Mouse (Mus musculus): ENCODE measurements around the gene Rab44. TPM values are rescaled to one million over a fixed set of nuclear protein-coding genes. Genes with fewer than 3 reads are reported as not detected.

The Rab44 gene
- polyA plus RNA-seq, 1 experiment, result 514 TPM

DNA sequence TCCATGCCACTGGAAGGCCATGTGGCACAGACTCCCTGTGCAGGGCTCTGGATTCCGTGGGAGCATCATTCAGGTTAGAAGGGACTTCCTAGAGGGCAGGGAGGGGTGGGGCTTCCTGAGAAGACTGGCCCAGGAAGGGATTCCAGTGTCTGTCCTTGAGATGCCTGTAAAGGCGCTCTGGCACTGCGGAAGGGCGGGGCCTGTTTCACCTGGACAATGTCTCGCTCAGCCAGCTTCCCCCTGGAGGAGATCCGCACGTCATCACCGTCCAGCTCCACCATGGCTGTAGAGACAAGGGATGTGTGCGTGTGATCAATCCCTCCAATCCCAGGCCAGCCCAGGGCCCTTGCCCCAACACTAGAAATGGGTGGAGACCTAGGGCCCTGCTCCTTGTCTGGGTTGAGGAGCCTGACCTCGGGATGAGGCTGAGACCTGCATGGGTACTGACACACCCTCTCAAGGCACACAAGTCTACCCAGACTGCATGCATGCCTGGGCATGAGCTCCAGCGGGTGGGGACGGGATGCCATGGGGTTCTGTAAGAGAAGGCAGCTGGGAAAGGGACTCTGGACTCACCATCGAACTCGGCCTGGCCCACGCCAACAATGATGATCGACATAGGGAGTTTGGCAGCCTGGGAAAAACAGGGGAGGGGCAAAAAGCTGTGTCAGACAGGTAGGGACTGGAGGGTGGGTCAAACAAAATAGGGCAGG is 46.0 kb downstream of the Rab44 start:
- Histone ChIP-seq H3K27ac (ENCODE audit: control insufficient read depth, insufficient read depth, low read depth, low read length, poor library complexity) (no peak overlapping the region), H3K4me1 (ENCODE audit: control insufficient read depth, insufficient read depth, low read length) (peaks cover 13% of the 10 kb centered on the region)
- WGBS, result 83% methylated on average over 16 of the region's 16 CpGs

DNA sequence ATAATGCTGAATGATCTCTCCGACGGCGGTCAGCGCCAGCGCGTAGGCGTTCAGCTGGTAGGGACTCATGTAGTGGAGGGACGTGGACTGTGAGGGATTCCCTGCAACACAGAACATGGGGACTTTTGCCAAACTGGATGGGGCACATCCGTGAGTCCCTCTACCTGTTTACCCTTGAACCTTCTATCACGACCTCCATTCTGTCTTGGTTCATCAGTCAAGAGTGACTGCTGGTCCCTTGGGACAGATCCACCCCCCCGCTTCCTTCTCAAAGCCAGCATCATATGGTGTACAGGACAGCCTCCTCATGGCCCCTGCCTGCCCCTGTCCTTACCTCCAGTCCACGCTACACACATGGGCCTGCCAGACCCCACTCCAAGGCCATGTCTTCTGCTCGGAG is 48.4 kb downstream of the Rab44 start:
- Histone ChIP-seq H3K4me3 (replicated peaks; ENCODE audit: control insufficient read depth, low read depth, low read length) (no peak overlapping the region), H3K27ac (ENCODE audit: control insufficient read depth, insufficient read depth, low read depth, low read length, poor library complexity) (peak overlapping the region; percentile 49; the same call in 1 of the 2 replicates), H3K4me1 (ENCODE audit: control insufficient read depth, insufficient read depth, low read length) (peaks cover 16% of the 10 kb centered on the region)
- WGBS, result 78% methylated on average over 13 of the region's 13 CpGs
- TF ChIP-seq CTCF (IDR thresholded peaks at IDR 0.05; ENCODE audit: control insufficient read depth, insufficient read depth, low read length), result no peak
- TF ChIP-seq POLR2A (IDR thresholded peaks at IDR 0.05; ENCODE audit: borderline replicate concordance, control insufficient read depth, low read depth, low read length), result no peak

More for the DNA sequence above, 46.0 kb downstream of the Rab44 start:
- H3K4me3 ChIP-seq (replicated peaks; ENCODE audit: control insufficient read depth, low read depth, low read length), result no peak overlapping the region
- no peak for TF ChIP-seq POLR2A (IDR thresholded peaks at IDR 0.05; ENCODE audit: borderline replicate concordance, control insufficient read depth, low read depth, low read length)
- TF ChIP-seq CTCF (IDR thresholded peaks at IDR 0.05; ENCODE audit: control insufficient read depth, insufficient read depth, low read length), result no peak

DNA sequence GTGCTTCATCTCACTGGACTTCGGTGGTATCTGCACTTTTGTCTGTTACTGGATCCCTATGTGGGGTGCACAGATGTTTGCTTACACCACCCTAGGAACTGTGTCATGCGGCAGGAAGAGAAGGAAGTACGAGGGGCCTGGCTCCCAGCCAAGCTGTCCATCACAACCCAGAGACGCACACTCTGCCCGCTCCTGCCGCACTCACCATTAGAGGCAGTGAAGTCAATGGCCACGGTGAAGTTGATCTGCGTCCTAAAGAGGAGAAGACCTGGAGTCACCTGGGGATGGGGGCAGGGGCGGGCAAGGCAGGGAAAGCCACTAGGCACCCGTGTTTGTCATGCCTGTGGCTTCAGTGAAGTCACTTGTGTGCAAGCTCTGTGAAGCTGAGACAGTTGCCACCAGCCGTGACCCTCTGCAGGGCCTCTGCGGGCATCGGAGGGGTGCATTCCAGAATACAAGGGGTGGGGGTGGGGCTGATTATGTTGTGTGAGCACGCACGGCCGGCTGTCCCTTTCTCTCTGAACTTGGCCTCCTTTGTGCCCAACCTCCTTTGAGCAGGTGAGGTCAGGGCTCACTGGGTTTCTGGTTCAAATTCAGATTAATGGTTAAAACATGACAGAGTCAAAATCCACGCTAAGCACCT is 50.6 kb downstream of the Rab44 start:
- no peak overlapping the region for H3K4me3 ChIP-seq (replicated peaks; ENCODE audit: control insufficient read depth, low read depth, low read length)
- 4% methylated on average over 17 of the region's 17 CpGs for WGBS
- H3K4me1 ChIP-seq (ENCODE audit: control insufficient read depth, insufficient read depth, low read length), result peaks cover 19% of the 10 kb centered on the region
- peak; percentile 36; the same call in 1 of the 2 replicates for TF ChIP-seq POLR2A (IDR thresholded peaks at IDR 0.05; ENCODE audit: borderline replicate concordance, control insufficient read depth, low read depth, low read length)
- TF ChIP-seq CTCF (IDR thresholded peaks at IDR 0.05; ENCODE audit: control insufficient read depth, insufficient read depth, low read length), result no peak
- H3K27ac ChIP-seq (ENCODE audit: control insufficient read depth, insufficient read depth, low read depth, low read length, poor library complexity), result peak overlapping the region; percentile 36

DNA sequence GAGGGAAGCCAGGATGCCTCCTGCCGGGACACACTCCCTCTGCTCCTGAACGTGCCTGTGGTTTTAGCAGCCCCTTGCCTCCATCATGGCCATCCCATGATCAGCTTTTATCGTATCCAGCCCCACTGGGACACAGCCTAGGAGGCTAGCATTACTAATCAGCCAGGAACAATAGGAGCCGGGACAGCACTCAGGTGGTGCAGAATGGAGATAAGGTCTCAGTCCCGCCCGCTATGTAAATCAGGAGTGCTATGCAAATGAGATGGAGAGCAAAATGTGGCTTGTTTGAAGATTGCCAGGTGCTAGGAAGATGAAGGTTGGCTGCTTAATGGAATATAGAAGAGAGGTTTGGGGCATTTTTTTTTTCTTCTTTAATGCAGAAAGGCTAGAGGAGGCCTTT is 51.5 kb downstream of the Rab44 start:
- WGBS, result 48% methylated on average over 6 of the region's 6 CpGs
- H3K4me1 ChIP-seq (ENCODE audit: control insufficient read depth, insufficient read depth, low read length), result peaks cover 22% of the 10 kb centered on the region
- H3K4me3 ChIP-seq (replicated peaks; ENCODE audit: control insufficient read depth, low read depth, low read length), result no peak overlapping the region
- TF ChIP-seq POLR2A (IDR thresholded peaks at IDR 0.05; ENCODE audit: borderline replicate concordance, control insufficient read depth, low read depth, low read length) (no peak), CTCF (IDR thresholded peaks at IDR 0.05; ENCODE audit: control insufficient read depth, insufficient read depth, low read length) (no peak)
- H3K27ac ChIP-seq (ENCODE audit: control insufficient read depth, insufficient read depth, low read depth, low read length, poor library complexity), result no peak overlapping the region

DNA sequence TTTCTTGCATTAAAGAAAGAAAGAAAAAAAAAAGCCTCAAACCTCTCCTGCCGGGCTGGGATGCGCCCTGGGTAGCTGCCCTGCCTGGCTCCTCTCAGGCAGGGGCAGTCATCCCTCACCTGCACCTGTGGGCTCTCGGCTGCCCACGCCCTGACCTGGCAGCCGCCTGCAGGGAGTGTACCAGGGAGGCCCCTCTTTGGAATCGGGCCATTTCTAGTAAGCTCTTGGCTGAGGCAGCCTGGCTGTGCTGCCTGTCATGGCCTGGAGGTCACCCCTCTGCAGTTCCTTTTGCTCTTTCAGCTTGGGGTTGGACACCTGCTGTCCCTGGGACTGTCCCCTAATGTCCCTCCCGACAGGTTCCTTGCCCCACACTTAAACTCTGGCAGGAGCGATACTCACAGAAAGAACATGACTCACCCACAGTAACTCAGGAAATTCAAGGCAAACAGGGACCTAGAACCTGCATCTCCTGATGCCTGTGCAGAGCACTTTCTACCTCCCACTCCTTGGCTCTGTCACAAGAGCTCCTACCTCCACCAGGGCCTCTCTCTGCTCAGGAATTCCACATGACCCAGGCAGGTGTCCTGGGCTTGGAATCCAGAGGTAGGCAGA is 52.1 kb downstream of the Rab44 start:
- TF ChIP-seq CTCF (IDR thresholded peaks at IDR 0.05; ENCODE audit: control insufficient read depth, insufficient read depth, low read length), result no peak

DNA sequence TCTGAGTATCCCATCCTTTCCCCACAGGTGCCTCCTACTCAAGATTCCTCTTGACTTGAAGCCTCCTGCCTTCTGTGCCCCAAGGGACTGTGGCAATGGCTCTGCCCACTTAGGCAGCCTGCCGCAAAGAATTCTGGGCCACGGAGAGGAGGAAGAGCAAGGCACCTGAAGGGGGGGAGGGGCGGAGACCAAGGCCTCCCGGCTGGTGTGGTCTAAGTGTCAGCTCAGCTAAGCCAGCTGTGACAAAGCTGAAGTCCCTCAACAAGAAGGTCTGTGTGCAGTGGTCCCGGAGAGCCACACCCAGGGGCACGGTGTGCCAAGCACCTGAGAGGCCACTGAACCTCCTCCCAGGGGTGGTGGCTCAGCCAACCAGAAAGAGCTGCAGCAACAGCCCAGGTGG is 53.4 kb downstream of the Rab44 start:
- H3K4me1 ChIP-seq (ENCODE audit: control insufficient read depth, insufficient read depth, low read length), result peaks cover 26% of the 10 kb centered on the region
- TF ChIP-seq CTCF (IDR thresholded peaks at IDR 0.05; ENCODE audit: control insufficient read depth, insufficient read depth, low read length) (no peak), POLR2A (IDR thresholded peaks at IDR 0.05; ENCODE audit: borderline replicate concordance, control insufficient read depth, low read depth, low read length) (no peak)
- WGBS, result 43% methylated on average over 6 of the region's 6 CpGs
- H3K27ac ChIP-seq (ENCODE audit: control insufficient read depth, insufficient read depth, low read depth, low read length, poor library complexity), result peak overlapping the region; percentile 65
- no peak overlapping the region for H3K4me3 ChIP-seq (replicated peaks; ENCODE audit: control insufficient read depth, low read depth, low read length)

More for the DNA sequence above, 52.1 kb downstream of the Rab44 start:
- Histone ChIP-seq H3K27ac (ENCODE audit: control insufficient read depth, insufficient read depth, low read depth, low read length, poor library complexity) (peak overlapping the region; percentile 52; the same call in 1 of the 2 replicates), H3K4me3 (replicated peaks; ENCODE audit: control insufficient read depth, low read depth, low read length) (no peak overlapping the region), H3K4me1 (ENCODE audit: control insufficient read depth, insufficient read depth, low read length) (peaks cover 23% of the 10 kb centered on the region)
- WGBS, result 46% methylated on average over 8 of the region's 8 CpGs

- H3K27ac ChIP-seq (ENCODE audit: control insufficient read depth, insufficient read depth, low read depth, low read length, poor library complexity), result peak overlapping the region; percentile 16; the same call in 1 of the 2 replicates
- no peak overlapping the region for H3K4me3 ChIP-seq (replicated peaks; ENCODE audit: control insufficient read depth, low read depth, low read length)
- peaks cover 21% of the 10 kb centered on the region for H3K4me1 ChIP-seq (ENCODE audit: control insufficient read depth, insufficient read depth, low read length)
- TF ChIP-seq POLR2A (IDR thresholded peaks at IDR 0.05; ENCODE audit: borderline replicate concordance, control insufficient read depth, low read depth, low read length) (no peak), CTCF (IDR thresholded peaks at IDR 0.05; ENCODE audit: control insufficient read depth, insufficient read depth, low read length) (no peak)
- WGBS, result 75% methylated on average over 4 of the region's 4 CpGs
These were observed 54.5 kb downstream of the Rab44 start for GRCm38 (mm10) chr17:29168438-29168837.

DNA sequence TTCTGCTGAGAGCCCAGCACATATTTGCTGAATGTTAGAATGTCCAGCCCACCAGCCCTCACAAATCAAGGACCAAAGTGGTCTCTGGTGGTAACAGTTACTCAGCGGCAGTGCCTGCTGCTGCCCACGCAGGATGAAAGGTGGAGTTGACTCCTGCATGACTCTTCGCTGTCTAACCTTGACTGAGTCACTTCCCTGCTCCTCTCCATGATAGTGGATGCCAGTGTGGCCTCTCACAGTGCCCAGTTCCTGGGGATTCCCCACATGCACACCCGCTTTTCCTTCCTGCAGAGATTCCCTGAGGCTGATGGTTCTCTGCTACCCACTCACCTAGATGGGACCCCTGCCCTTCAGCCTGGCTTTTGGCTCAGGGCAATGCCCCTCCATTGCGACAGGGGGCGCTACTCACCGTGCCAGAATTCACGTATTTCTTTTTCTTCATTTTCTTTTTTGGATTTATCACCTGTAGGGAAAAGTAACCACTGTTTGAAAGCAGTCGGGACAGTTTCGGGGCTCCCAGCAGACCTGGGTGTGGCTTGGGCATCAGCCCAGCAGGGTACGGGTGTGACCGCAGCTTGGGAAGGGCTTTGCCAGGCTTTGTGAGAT is 55.2 kb downstream of the Rab44 start:
- no peak overlapping the region for H3K27ac ChIP-seq (ENCODE audit: control insufficient read depth, insufficient read depth, low read depth, low read length, poor library complexity)
- H3K4me1 ChIP-seq (ENCODE audit: control insufficient read depth, insufficient read depth, low read length), result peaks cover 20% of the 10 kb centered on the region
- 71% methylated on average over 12 of the region's 12 CpGs for WGBS
- no peak overlapping the region for H3K4me3 ChIP-seq (replicated peaks; ENCODE audit: control insufficient read depth, low read depth, low read length)
- TF ChIP-seq POLR2A (IDR thresholded peaks at IDR 0.05; ENCODE audit: borderline replicate concordance, control insufficient read depth, low read depth, low read length) (no peak), CTCF (IDR thresholded peaks at IDR 0.05; ENCODE audit: control insufficient read depth, insufficient read depth, low read length) (peak; percentile 45)
